Mouse (Mus musculus): ENCODE data around the gene Stxbp1. TPM values are rescaled to one million over a fixed set of nuclear protein-coding genes. Genes with fewer than 3 reads are reported as not detected.

Gene Stxbp1
- polyA plus RNA-seq, 1 experiment from 2014 or later = 240 TPM

GRCm38 (mm10) chr2:32888029-32888428 is 41.0 kb upstream of the Stxbp1 start:
- Histone ChIP-seq H3K4me2 (ENCODE audit: low read length) (no peak overlapping the region), H3K4me1 (ENCODE audit: control insufficient read depth, insufficient read depth, low read length) (no peaks in the 10 kb centered on the region), H3K4me3 (replicated peaks; ENCODE audit: low read depth, low read length) (no peak overlapping the region), H3K36me3 (ENCODE audit: control insufficient read depth, insufficient read depth, low read length) (no peaks in the 10 kb centered on the region), H3K9me3 (ENCODE audit: control insufficient read depth, low read length) (no peaks in the 10 kb centered on the region), H3K27me3 (ENCODE audit: control insufficient read depth, insufficient read depth, low read length) (no peaks in the 10 kb centered on the region), H3K27ac (replicated peaks; ENCODE audit: low read depth, low read length) (no peak overlapping the region), H3K9ac (replicated peaks; ENCODE audit: low read length) (no peak overlapping the region)
- WGBS = 43% methylated on average over 9 of the region's 9 CpGs
- no peak for DNase-seq
- ATAC-seq (ENCODE audit: low FRiP score, low TSS enrichment) = no peak

- no peaks in the 10 kb centered on the region for H3K36me3 ChIP-seq (ENCODE audit: control insufficient read depth, insufficient read depth, low read length)
- H3K9me3 ChIP-seq (ENCODE audit: control insufficient read depth, low read length) = no peaks in the 10 kb centered on the region
- H3K4me2 ChIP-seq (ENCODE audit: low read length) = no peak overlapping the region
- no peak overlapping the region for H3K9ac ChIP-seq (replicated peaks; ENCODE audit: low read length)
- H3K27me3 ChIP-seq (ENCODE audit: control insufficient read depth, insufficient read depth, low read length) = no peaks in the 10 kb centered on the region
- peaks cover 19% of the 10 kb centered on the region for H3K4me1 ChIP-seq (ENCODE audit: control insufficient read depth, insufficient read depth, low read length)
- DNase-seq = no peak
- no peak overlapping the region for H3K4me3 ChIP-seq (replicated peaks; ENCODE audit: low read depth, low read length)
- no peak overlapping the region for H3K27ac ChIP-seq (replicated peaks; ENCODE audit: low read depth, low read length)
- ATAC-seq (ENCODE audit: low FRiP score, low TSS enrichment) = no peak
- WGBS = 49% methylated on average over 7 of the region's 7 CpGs
Measured at GRCm38 (mm10) chr2:32884745-32885144, 37.7 kb upstream of the Stxbp1 start.

DNA sequence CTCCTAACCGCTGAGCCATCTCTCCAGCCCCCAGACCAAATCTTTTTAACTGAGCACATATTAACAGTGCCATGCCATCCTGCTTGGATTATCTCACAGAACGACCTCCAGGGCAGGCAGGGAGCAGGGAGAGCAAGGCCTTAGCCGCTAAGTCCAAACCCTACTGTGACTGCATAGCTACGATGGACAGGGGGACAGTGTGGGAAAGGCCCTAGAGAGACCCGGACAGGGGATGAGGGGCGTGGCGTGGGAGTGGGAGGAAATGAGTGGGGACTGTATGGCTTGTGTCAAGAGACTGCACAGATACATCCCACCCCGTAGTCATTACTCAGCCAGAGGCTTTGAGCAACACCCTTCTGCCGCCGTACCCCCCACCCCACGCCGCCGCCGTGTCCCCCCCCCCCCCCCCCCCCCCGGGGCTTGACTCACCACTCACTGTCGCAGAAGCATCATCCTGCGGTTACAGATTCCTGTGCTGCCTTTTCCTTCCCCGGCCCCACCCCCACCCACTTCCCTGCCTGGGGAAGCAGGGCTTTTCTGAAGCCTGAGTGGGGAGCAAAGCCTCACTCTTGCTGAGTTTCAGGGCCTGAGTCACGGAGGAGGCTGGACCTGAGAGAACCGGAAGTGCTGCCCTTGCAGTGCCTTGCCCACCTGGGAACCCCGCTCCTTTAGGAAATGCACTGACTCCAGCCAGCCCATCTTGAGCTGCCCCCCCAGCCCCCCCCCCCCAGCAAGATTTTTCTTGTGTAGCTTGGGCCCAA is 35.4 kb upstream of the Stxbp1 start:
- Histone ChIP-seq H3K36me3 (ENCODE audit: control insufficient read depth, insufficient read depth, low read length) (no peaks in the 10 kb centered on the region), H3K4me2 (ENCODE audit: low read length) (no peak overlapping the region), H3K9ac (replicated peaks; ENCODE audit: low read length) (no peak overlapping the region), H3K27me3 (ENCODE audit: control insufficient read depth, insufficient read depth, low read length) (no peaks in the 10 kb centered on the region), H3K9me3 (ENCODE audit: control insufficient read depth, low read length) (no peaks in the 10 kb centered on the region), H3K4me3 (replicated peaks; ENCODE audit: low read depth, low read length) (no peak overlapping the region), H3K4me1 (ENCODE audit: control insufficient read depth, insufficient read depth, low read length) (peaks cover 36% of the 10 kb centered on the region), H3K27ac (replicated peaks; ENCODE audit: low read depth, low read length) (peak overlapping the region; percentile 45; the same call in 1 of the 2 replicates)
- ATAC-seq (ENCODE audit: low FRiP score, low TSS enrichment) = no peak
- 52% methylated on average over 21 of the region's 21 CpGs for WGBS
- DNase-seq = no peak

- ATAC-seq (ENCODE audit: low FRiP score, low TSS enrichment) (no peak), DNase-seq (peak; percentile 40)
- Histone ChIP-seq H3K4me1 (ENCODE audit: control insufficient read depth, insufficient read depth, low read length) (peaks cover 43% of the 10 kb centered on the region), H3K27ac (replicated peaks; ENCODE audit: low read depth, low read length) (peak overlapping the region; percentile 52), H3K9me3 (ENCODE audit: control insufficient read depth, low read length) (no peaks in the 10 kb centered on the region), H3K27me3 (ENCODE audit: control insufficient read depth, insufficient read depth, low read length) (no peaks in the 10 kb centered on the region), H3K4me2 (ENCODE audit: low read length) (no peak overlapping the region), H3K36me3 (ENCODE audit: control insufficient read depth, insufficient read depth, low read length) (no peaks in the 10 kb centered on the region), H3K4me3 (replicated peaks; ENCODE audit: low read depth, low read length) (no peak overlapping the region), H3K9ac (replicated peaks; ENCODE audit: low read length) (no peak overlapping the region)
- 51% methylated on average over 3 of the region's 3 CpGs for WGBS
Measured at GRCm38 (mm10) chr2:32881723-32882122, 34.7 kb upstream of the Stxbp1 start.

DNA sequence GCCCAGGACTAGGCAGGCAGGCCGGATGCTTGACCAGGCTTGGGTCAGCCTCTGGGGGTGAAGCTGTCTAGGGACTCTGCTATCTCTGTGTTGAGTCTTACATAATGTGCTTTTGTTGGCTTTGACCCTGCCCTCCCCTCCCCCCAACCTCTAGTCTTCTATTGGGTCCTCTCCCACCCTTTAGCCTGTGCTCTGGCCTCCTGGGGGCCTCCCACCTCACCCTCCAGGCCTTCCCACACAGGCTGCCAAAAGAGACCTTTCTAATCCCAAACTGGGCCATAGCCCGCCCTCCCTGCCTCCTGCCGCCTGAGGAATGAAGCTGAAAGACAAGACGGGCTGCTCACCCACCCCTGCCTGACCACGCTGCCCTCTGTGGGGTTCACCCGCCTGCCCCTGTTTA is 34.0 kb upstream of the Stxbp1 start:
- ATAC-seq (ENCODE audit: low FRiP score, low TSS enrichment) (no peak), DNase-seq (no peak)
- Histone ChIP-seq H3K4me1 (ENCODE audit: control insufficient read depth, insufficient read depth, low read length) (peaks cover 46% of the 10 kb centered on the region), H3K36me3 (ENCODE audit: control insufficient read depth, insufficient read depth, low read length) (no peaks in the 10 kb centered on the region), H3K4me2 (ENCODE audit: low read length) (no peak overlapping the region), H3K27me3 (ENCODE audit: control insufficient read depth, insufficient read depth, low read length) (no peaks in the 10 kb centered on the region), H3K27ac (replicated peaks; ENCODE audit: low read depth, low read length) (peak overlapping the region; percentile 52), H3K4me3 (replicated peaks; ENCODE audit: low read depth, low read length) (no peak overlapping the region), H3K9ac (replicated peaks; ENCODE audit: low read length) (peak overlapping the region; percentile 26; the same call in 1 of the 2 replicates), H3K9me3 (ENCODE audit: control insufficient read depth, low read length) (no peaks in the 10 kb centered on the region)
- 19% methylated on average over 6 of the region's 6 CpGs for WGBS

DNA sequence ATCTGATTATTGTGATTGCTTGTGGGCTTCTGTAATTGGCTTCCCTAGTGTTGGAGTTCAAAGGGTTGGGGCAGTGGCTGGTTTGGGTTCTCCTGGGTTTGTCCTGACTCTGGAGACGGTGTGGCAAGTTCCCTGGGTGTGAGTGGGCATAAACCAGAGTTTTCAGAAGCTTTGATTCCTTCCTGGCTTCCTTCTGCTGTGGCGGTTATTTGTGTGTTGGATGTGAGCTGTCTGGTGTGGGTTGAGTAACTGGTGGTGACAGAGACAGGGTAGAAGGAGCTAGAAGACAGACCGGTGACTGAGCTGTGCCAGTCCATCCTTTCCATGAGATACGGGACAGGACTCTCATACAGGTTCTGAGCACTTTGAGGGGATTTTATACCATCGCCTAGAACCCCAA is 32.5 kb upstream of the Stxbp1 start:
- ATAC-seq (ENCODE audit: low FRiP score, low TSS enrichment) = no peak
- no peak for DNase-seq
- Histone ChIP-seq H3K4me2 (ENCODE audit: low read length) (peak overlapping the region; percentile 93), H3K4me3 (replicated peaks; ENCODE audit: low read depth, low read length) (no peak overlapping the region), H3K27me3 (ENCODE audit: control insufficient read depth, insufficient read depth, low read length) (no peaks in the 10 kb centered on the region), H3K9me3 (ENCODE audit: control insufficient read depth, low read length) (no peaks in the 10 kb centered on the region), H3K4me1 (ENCODE audit: control insufficient read depth, insufficient read depth, low read length) (peaks cover 53% of the 10 kb centered on the region), H3K9ac (replicated peaks; ENCODE audit: low read length) (0 out of 2 replicates have a peak overlapping the region, but pooled peaks have one; percentile 26), H3K36me3 (ENCODE audit: control insufficient read depth, insufficient read depth, low read length) (no peaks in the 10 kb centered on the region), H3K27ac (replicated peaks; ENCODE audit: low read depth, low read length) (no peak overlapping the region)
- 92% methylated on average over 5 of the region's 5 CpGs for WGBS

DNA sequence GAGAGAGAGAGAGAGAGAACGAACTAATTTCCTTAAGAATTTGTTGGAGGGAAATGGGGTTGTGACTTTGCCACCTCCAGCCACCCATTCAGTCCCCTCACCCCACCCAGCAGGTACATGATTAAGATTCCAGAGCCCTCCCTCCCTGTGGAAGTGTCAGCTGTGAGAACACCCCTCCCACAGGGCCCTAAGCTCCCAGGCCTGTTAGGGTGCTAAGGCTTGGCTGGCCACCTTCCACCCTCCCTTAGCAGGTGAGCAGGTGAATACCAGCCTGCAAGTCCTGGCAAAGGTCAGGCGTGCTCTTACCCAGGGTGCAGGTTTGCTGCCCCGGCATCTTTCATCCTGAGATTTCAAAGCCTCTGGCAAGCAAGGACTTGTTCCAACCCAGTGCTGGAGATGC is 31.4 kb upstream of the Stxbp1 start:
- peak overlapping the region; percentile 31; the same call in 1 of the 2 replicates for H3K9ac ChIP-seq (replicated peaks; ENCODE audit: low read length)
- 59% methylated on average over 3 of the region's 3 CpGs for WGBS

GRCm38 (mm10) chr2:32877761-32878393 is 30.8 kb upstream of the Stxbp1 start:
- Histone ChIP-seq H3K9me3 (ENCODE audit: control insufficient read depth, low read length) (no peaks in the 10 kb centered on the region), H3K4me2 (ENCODE audit: low read length) (peak overlapping the region; percentile 93), H3K9ac (replicated peaks; ENCODE audit: low read length) (peak overlapping the region; percentile 90; the same call in 1 of the 2 replicates), H3K27ac (replicated peaks; ENCODE audit: low read depth, low read length) (no peak overlapping the region), H3K27me3 (ENCODE audit: control insufficient read depth, insufficient read depth, low read length) (no peaks in the 10 kb centered on the region), H3K4me3 (replicated peaks; ENCODE audit: low read depth, low read length) (peak overlapping the region; percentile 82), H3K4me1 (ENCODE audit: control insufficient read depth, insufficient read depth, low read length) (peaks cover 57% of the 10 kb centered on the region), H3K36me3 (ENCODE audit: control insufficient read depth, insufficient read depth, low read length) (no peaks in the 10 kb centered on the region)
- ATAC-seq (ENCODE audit: low FRiP score, low TSS enrichment) = no peak
- DNase-seq = no peak
- 58% methylated on average over 6 of the region's 6 CpGs for WGBS

More for the DNA sequence above, 31.4 kb upstream of the Stxbp1 start:
- ATAC-seq (ENCODE audit: low FRiP score, low TSS enrichment) (no peak), DNase-seq (no peak)
- no peaks in the 10 kb centered on the region for H3K36me3 ChIP-seq (ENCODE audit: control insufficient read depth, insufficient read depth, low read length)
- peak overlapping the region; percentile 82; the same call in 1 of the 2 replicates for H3K4me3 ChIP-seq (replicated peaks; ENCODE audit: low read depth, low read length)
- no peaks in the 10 kb centered on the region for H3K27me3 ChIP-seq (ENCODE audit: control insufficient read depth, insufficient read depth, low read length)
- no peaks in the 10 kb centered on the region for H3K9me3 ChIP-seq (ENCODE audit: control insufficient read depth, low read length)
- H3K27ac ChIP-seq (replicated peaks; ENCODE audit: low read depth, low read length) = no peak overlapping the region
- H3K4me1 ChIP-seq (ENCODE audit: control insufficient read depth, insufficient read depth, low read length) = peaks cover 57% of the 10 kb centered on the region
- peak overlapping the region; percentile 93 for H3K4me2 ChIP-seq (ENCODE audit: low read length)
